Mouse (Mus musculus): ENCODE results near the gene Eomes.
A peak's percentile ranks its signal among the peaks of the same experiment; 100 is the strongest.

The Eomes gene

GRCm38 (mm10) chr9:118487636-118488035 lies 9.6 kb downstream of the Eomes start:
- peak; percentile 33 for DNase-seq (ENCODE audit: low read depth, low spot score)

GRCm38 (mm10) chr9:118488138-118488895 lies 10.3 kb downstream of the Eomes start:
- DNase-seq (ENCODE audit: low read depth, low spot score) = peak; percentile 66

GRCm38 (mm10) chr9:118488896-118489578 lies 11.0 kb downstream of the Eomes start:
- peak; percentile 34 for DNase-seq (ENCODE audit: low read depth, low spot score)

GRCm38 (mm10) chr9:118489579-118490019 lies 11.6 kb downstream of the Eomes start:
- DNase-seq (ENCODE audit: low read depth, low spot score) = peak; percentile 79

- DNase-seq (ENCODE audit: low read depth, low spot score) = no peak
These were observed 13.2 kb downstream of the Eomes start for GRCm38 (mm10) chr9:118491195-118491594.

GRCm38 (mm10) chr9:118492932-118493698 lies 15.1 kb downstream of the Eomes start:
- no peak for DNase-seq (ENCODE audit: low read depth, low spot score)

- DNase-seq (ENCODE audit: low read depth, low spot score) = no peak
These were observed 16.1 kb downstream of the Eomes start for GRCm38 (mm10) chr9:118494106-118494505.

GRCm38 (mm10) chr9:118495933-118496332 lies 17.9 kb downstream of the Eomes start:
- DNase-seq (ENCODE audit: low read depth, low spot score) = no peak

GRCm38 (mm10) chr9:118496952-118497351 lies 18.9 kb downstream of the Eomes start:
- no peak for DNase-seq (ENCODE audit: low read depth, low spot score)

GRCm38 (mm10) chr9:118498061-118498460 lies 20.0 kb downstream of the Eomes start:
- no peak for DNase-seq (ENCODE audit: low read depth, low spot score)

GRCm38 (mm10) chr9:118500963-118501362 lies 23.0 kb downstream of the Eomes start:
- DNase-seq (ENCODE audit: low read depth, low spot score) = no peak

GRCm38 (mm10) chr9:118504656-118505055 lies 26.6 kb downstream of the Eomes start:
- DNase-seq (ENCODE audit: low read depth, low spot score) = no peak

GRCm38 (mm10) chr9:118506020-118506403 lies 28.0 kb downstream of the Eomes start, which contains the start of gene Golga4:
TSS of gene Golga4 (plus strand) at chr9:118506267.
- DNase-seq (ENCODE audit: low read depth, low spot score) = peak; percentile 86

- peak; percentile 24 for DNase-seq (ENCODE audit: low read depth, low spot score)
These were observed 28.6 kb downstream of the Eomes start for GRCm38 (mm10) chr9:118506404-118507231.

GRCm38 (mm10) chr9:118507552-118507951 lies 29.5 kb downstream of the Eomes start:
- DNase-seq (ENCODE audit: low read depth, low spot score) = no peak

GRCm38 (mm10) chr9:118508601-118509000 lies 30.6 kb downstream of the Eomes start:
- DNase-seq (ENCODE audit: low read depth, low spot score) = no peak

GRCm38 (mm10) chr9:118510941-118511690 lies 33.1 kb downstream of the Eomes start:
- DNase-seq (ENCODE audit: low read depth, low spot score) = no peak

- DNase-seq (ENCODE audit: low read depth, low spot score) = no peak
These were observed 34.7 kb downstream of the Eomes start for GRCm38 (mm10) chr9:118512681-118513233.

GRCm38 (mm10) chr9:118515476-118515875 lies 37.5 kb downstream of the Eomes start:
- no peak for DNase-seq (ENCODE audit: low read depth, low spot score)

GRCm38 (mm10) chr9:118516162-118516561 lies 38.1 kb downstream of the Eomes start:
- DNase-seq (ENCODE audit: low read depth, low spot score) = no peak
